ENCODE assay signal across 8 mouse cellular contexts in genomic region chr5:106990639-106991299, GRCm38 (mm10). TPM values are rescaled to one million over a fixed set of nuclear protein-coding genes. Genes with fewer than 3 reads are reported as not detected.
DNase-seq lines count a peak whose midpoint lies in the region; ATAC-seq and TF ChIP-seq lines count a peak whose summit lies in the region.

No protein-coding gene starts in this region.

- H3K36me3 ChIP-seq in heart, embryonic 13.5 days: peaks cover 10% of the 10 kb centered on the region
- H3K36me3 ChIP-seq in kidney, embryonic 16.5 days (ENCODE audit: insufficient read depth, low read length): no peaks in the 10 kb centered on the region
- H3K36me3 ChIP-seq in liver, embryonic 14.5 days (replicated peaks; ENCODE audit: control insufficient read depth, insufficient read depth, low read depth): peaks cover under 1% of the 10 kb centered on the region; the same call in 1 of the 2 replicates
- no peaks in the 10 kb centered on the region for H3K36me3 ChIP-seq in neural tube, embryonic 11.5 days (ENCODE audit: control insufficient read depth, insufficient read depth, low read length)

- peak overlapping the region; percentile 55 for H3K4me2 ChIP-seq in heart, embryonic 13.5 days
- H3K4me2 ChIP-seq in kidney, embryonic 16.5 days (replicated peaks; ENCODE audit: low read depth, low read length): no peak overlapping the region
- peak overlapping the region; percentile 38 for H3K4me2 ChIP-seq in liver, embryonic 14.5 days (ENCODE audit: low read depth)
- no peak overlapping the region for H3K4me2 ChIP-seq in neural tube, embryonic 11.5 days (ENCODE audit: low read depth)

- DNase-seq in CD4-positive, CD25-positive, alpha-beta regulatory T cell, adult 2 months (ENCODE audit: low read depth, low spot score): peak; percentile 67
- peak; percentile 88 for DNase-seq in adipocyte (ENCODE audit: low spot score)
- DNase-seq in embryo, embryonic 11.5 days (ENCODE audit: low read depth, low spot score): peak; percentile 38
- DNase-seq in liver, embryonic 14.5 days (ENCODE audit: low read depth in 3 of 3, low spot score in 3 of 3): peak; percentile 18 to 32 (median 25)
- DNase-seq in neural tube, embryonic 11.5 days (ENCODE audit: low spot score): peak; percentile 67
- DNase-seq in thymus, postnatal 14 days: peak; percentile 53

- TF ChIP-seq CTCF in liver, embryonic 14.5 days (IDR thresholded peaks at IDR 0.05; ENCODE audit: low read depth): peak; percentile 78

- no peak for ATAC-seq in heart, embryonic 13.5 days (ENCODE audit: extremely low read depth, insufficient number of reproducible peaks, low FRiP score, low TSS enrichment)
- ATAC-seq in kidney, embryonic 16.5 days (ENCODE audit: low FRiP score, low TSS enrichment): peak; percentile 73; the same call in 1 of the 2 replicates
- peak; percentile 31; the same call in 1 of the 2 replicates for ATAC-seq in liver, embryonic 14.5 days (ENCODE audit: insufficient read depth)
- no peak for ATAC-seq in neural tube, embryonic 11.5 days (ENCODE audit: insufficient read depth, low FRiP score, low TSS enrichment)

- H3K4me1 ChIP-seq in heart, embryonic 13.5 days: peaks cover 34% of the 10 kb centered on the region
- H3K4me1 ChIP-seq in kidney, embryonic 16.5 days (ENCODE audit: insufficient read depth, low read length): peaks cover 19% of the 10 kb centered on the region
- peaks cover 2 to 12% of the 10 kb centered on the region in 2 experiments; a peak in 2 of 4 replicates for H3K4me1 ChIP-seq in liver, embryonic 14.5 days (replicated peaks; ENCODE audit: control insufficient read depth in 2 of 2, insufficient read depth in 2 of 2, low read length in 1 of 2)
- H3K4me1 ChIP-seq in neural tube, embryonic 11.5 days (ENCODE audit: control insufficient read depth, insufficient read depth, low read length): no peaks in the 10 kb centered on the region

- no peak overlapping the region for H3K27ac ChIP-seq in heart, embryonic 13.5 days (replicated peaks)
- H3K27ac ChIP-seq in kidney, embryonic 16.5 days (ENCODE audit: low read length): no peak overlapping the region
- no peak overlapping the region for H3K27ac ChIP-seq in liver, embryonic 14.5 days
- H3K27ac ChIP-seq in neural tube, embryonic 11.5 days (ENCODE audit: low read depth, low read length): no peak overlapping the region

- peak overlapping the region; percentile 25; the same call in 1 of the 2 replicates for H3K4me3 ChIP-seq in heart, embryonic 13.5 days
- no peak overlapping the region for H3K4me3 ChIP-seq in kidney, embryonic 16.5 days (ENCODE audit: low read length)
- no peak overlapping the region for H3K4me3 ChIP-seq in liver, embryonic 14.5 days (ENCODE audit: insufficient read depth in 1 of 2, low read depth in 2 of 2, low read length in 2 of 2)
- H3K4me3 ChIP-seq in neural tube, embryonic 11.5 days (ENCODE audit: low read depth, low read length): no peak overlapping the region

- WGBS in heart, embryonic 13.5 days: 26% methylated on average over 14 of the region's 14 CpGs
- WGBS in kidney, embryonic 16.5 days: 28% methylated on average over 14 of the region's 14 CpGs
- WGBS in liver, embryonic 14.5 days (ENCODE audit: insufficient replicate concordance): 20% methylated on average over 14 of the region's 14 CpGs
- WGBS in neural tube, embryonic 11.5 days: 50% methylated on average over 14 of the region's 14 CpGs

- H3K9ac ChIP-seq in heart, embryonic 13.5 days: no peak overlapping the region
- H3K9ac ChIP-seq in kidney, embryonic 16.5 days (replicated peaks; ENCODE audit: low read length): no peak overlapping the region
- H3K9ac ChIP-seq in liver, embryonic 14.5 days (replicated peaks): no peak overlapping the region
- H3K9ac ChIP-seq in neural tube, embryonic 11.5 days (ENCODE audit: low read length): no peak overlapping the region

- H3K9me3 ChIP-seq in heart, embryonic 13.5 days: no peaks in the 10 kb centered on the region
- no peaks in the 10 kb centered on the region for H3K9me3 ChIP-seq in kidney, embryonic 16.5 days (ENCODE audit: low read length)
- no peaks in the 10 kb centered on the region for H3K9me3 ChIP-seq in liver, embryonic 14.5 days (ENCODE audit: control insufficient read depth, low read length)
- no peaks in the 10 kb centered on the region for H3K9me3 ChIP-seq in neural tube, embryonic 11.5 days (ENCODE audit: control insufficient read depth, low read length)

- no peaks in the 10 kb centered on the region for H3K27me3 ChIP-seq in heart, embryonic 13.5 days (replicated peaks)
- no peaks in the 10 kb centered on the region for H3K27me3 ChIP-seq in kidney, embryonic 16.5 days (ENCODE audit: insufficient read depth, low read length)
- no peaks in the 10 kb centered on the region for H3K27me3 ChIP-seq in liver, embryonic 14.5 days (ENCODE audit: control insufficient read depth, insufficient read depth, low read length)
- no peaks in the 10 kb centered on the region for H3K27me3 ChIP-seq in neural tube, embryonic 11.5 days (ENCODE audit: control insufficient read depth, insufficient read depth, low read length)

- TF ChIP-seq EP300 in liver, embryonic 14.5 days (IDR thresholded peaks at IDR 0.05; ENCODE audit: low read depth): no peak

RNA-seq across cellular contexts. Expression of gene Cdc7, which starts 26.6 kb away (rescaled TPM):
- 25.5 and 26.3 TPM in 2 replicates for polyA plus RNA-seq in heart, embryonic 13.5 days (2015; fragmentation: Nextera tagmentation; extraction: Ambion mirVana)
- 44.8 and 47.4 TPM in 2 replicates for polyA plus RNA-seq in kidney, embryonic 16.5 days (2015; fragmentation: Nextera tagmentation; extraction: Ambion mirVana)
- 12.5 and 15.6 TPM in 2 replicates for polyA plus RNA-seq in liver, embryonic 14.5 days (2012; rRNA removed)
- 16.2 and 18.2 TPM in 2 replicates for polyA plus RNA-seq in liver, embryonic 14.5 days (2014; fragmentation: Nextera tagmentation; extraction: Ambion mirVana)
- 49.6 and 59.7 TPM in 2 replicates for polyA plus RNA-seq in neural tube, embryonic 11.5 days (2014; fragmentation: Nextera tagmentation; extraction: Ambion mirVana)

Comparison
In these comparisons a context has a peak if more than half of its experiments do, and no peak if none do; other contexts are left out.
1. DNase-seq: peak in every context shown above with its lines; median percentile 88 in adipocyte; 67 in CD4-positive, CD25-positive, alpha-beta regulatory T cell, adult 2 months; 67 in neural tube, embryonic 11.5 days; 53 in thymus, postnatal 14 days; 38 in embryo, embryonic 11.5 days; 25 in liver, embryonic 14.5 days.
2. ATAC-seq: peak in kidney, embryonic 16.5 days (single experiment) and liver, embryonic 14.5 days (single experiment); none in heart, embryonic 13.5 days (single experiment) and neural tube, embryonic 11.5 days (single experiment).
3. H3K4me2 ChIP-seq: peak in heart, embryonic 13.5 days (single experiment) and liver, embryonic 14.5 days (single experiment); none in kidney, embryonic 16.5 days (single experiment) and neural tube, embryonic 11.5 days (single experiment).